Mouse (Mus musculus): Measurements from ENCODE around the gene Hoxc5.

Hoxc5 gene

DNA sequence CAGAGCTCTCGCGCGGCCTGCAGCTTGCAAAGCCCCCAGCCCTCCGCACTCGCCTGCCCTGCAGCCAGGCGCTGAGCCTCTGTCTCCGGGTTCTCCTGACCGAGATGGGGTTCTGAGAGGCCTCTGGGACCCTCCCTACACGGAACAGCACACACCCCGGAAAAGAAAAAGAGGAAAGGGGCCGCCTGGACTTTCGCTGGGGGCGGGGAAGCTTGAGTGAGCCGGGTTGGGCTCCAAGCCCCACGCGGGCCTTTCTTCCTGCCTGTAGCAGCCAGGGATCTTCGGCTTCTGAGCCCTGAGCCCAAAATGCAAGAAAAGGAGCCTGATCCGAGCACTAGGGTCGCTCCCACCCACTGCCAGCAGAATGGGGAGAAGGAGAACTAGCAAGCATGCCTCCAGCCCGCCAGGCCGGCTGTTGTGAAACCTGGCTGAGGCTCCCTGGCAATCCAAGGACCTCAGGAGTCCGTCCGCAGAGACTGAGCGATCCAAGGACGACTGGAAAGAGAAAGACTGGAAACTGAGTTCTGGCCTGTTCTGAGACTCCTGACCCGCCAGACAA lies 44.8 kb downstream of the Hoxc5 start:
- DNase-seq, result no peak

- no peak for DNase-seq
Observed at GRCm38 (mm10) chr15:103013238-103013984, 46.2 kb downstream of the Hoxc5 start.

DNA sequence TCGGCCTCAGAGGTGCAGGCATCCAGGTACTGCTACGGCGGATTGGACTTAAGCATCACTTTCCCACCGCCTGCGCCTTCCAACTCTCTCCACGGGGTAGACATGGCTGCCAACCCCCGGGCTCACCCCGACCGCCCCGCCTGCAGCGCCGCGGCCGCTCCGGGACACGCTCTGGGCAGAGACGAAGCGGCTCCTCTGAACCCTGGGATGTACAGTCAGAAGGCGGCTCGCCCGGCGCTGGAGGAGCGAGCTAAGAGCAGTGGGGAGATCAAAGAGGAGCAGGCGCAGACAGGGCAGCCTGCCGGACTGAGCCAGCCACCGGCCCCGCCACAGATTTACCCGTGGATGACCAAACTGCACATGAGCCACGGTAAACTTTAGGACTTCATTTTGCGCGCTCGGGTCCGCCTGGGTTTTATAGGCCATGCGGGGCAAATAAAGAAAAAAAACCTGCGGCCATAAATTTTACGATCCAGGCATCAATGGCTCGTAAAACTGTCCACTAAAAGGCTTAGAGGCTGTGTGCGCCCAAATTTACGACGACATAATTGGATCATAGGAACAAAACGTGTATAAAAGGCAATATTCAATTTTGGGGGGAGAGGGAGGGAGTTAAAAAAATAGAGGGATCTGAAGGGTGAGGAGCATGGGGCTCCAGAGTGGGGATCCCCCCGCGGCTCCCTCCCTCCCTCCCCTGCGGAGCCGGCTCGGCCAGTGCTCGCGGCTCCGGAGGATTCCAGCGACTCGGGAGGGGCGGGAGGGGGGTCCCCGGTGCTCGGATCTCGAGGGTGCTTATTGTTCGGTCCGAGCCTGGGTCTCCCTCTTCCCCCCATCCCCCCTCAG lies 47.1 kb downstream of the Hoxc5 start:
- DNase-seq, result peak in 1 of 2 experiments; percentile 44

- no peak for DNase-seq
Observed at GRCm38 (mm10) chr15:103015009-103015399, 47.8 kb downstream of the Hoxc5 start.

GRCm38 (mm10) chr15:103015406-103016166 lies 48.3 kb downstream of the Hoxc5 start:
- DNase-seq, result no peak

DNA sequence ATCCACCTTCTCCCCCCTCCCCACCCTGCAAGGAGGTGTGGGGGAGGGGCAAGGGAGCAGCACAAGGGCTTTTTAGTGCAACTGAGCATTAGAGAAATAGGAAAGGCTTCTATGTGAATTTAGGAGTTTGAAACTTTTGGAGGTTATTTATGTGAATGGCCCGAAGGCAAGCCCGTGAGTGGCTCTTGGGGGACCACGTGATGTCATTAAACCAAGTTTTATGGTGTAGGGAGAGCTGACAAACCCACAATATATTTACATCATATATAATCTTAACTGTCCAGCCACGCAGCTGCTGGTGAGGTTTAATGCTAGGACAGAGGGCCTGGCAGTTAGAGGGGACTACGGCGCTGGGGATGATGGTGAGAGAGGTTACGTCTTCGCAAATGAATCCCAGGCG lies 51.4 kb downstream of the Hoxc5 start, which contains the start of gene Hoxc4:
Hoxc4 (plus strand) TSS at position 299 of the 400 bp plus-strand sequence.
- no peak for DNase-seq

- no peak for DNase-seq
Observed at GRCm38 (mm10) chr15:103020899-103021418, 53.7 kb downstream of the Hoxc5 start.

GRCm38 (mm10) chr15:103021544-103021943 lies 54.3 kb downstream of the Hoxc5 start:
- DNase-seq, result no peak

- no peak for DNase-seq
Observed at GRCm38 (mm10) chr15:103024131-103024530, 56.9 kb downstream of the Hoxc5 start.

GRCm38 (mm10) chr15:103027266-103028235 lies 60.3 kb downstream of the Hoxc5 start:
- no peak for DNase-seq

DNA sequence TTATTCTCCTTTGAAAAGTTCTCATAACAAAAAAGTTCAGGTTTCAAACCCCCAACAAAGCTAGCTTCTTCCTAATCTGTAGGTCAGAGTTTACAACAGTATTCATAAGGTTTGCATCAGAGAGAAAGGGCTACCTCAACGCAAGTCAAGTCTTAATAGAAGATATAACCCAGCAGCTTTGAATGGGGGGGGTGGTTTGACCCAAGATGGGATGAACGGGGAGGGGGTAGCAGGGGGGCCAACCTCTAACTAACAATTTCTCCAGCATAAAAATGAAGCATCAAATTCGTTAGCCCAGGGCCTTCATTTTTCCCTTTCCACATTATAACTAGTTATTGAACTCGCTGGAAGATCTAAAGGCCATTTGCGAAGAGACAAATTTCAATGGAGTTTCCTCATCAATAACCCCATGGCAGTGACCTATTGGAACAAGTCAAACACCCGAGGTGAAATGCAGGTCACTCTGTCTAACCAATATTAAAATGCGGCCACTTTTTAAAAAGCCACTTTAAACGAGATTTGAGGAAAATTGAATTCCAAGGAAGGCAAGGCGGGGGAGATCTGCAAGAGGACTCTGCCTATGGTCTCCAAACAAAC lies 61.8 kb downstream of the Hoxc5 start:
- DNase-seq, result no peak

DNA sequence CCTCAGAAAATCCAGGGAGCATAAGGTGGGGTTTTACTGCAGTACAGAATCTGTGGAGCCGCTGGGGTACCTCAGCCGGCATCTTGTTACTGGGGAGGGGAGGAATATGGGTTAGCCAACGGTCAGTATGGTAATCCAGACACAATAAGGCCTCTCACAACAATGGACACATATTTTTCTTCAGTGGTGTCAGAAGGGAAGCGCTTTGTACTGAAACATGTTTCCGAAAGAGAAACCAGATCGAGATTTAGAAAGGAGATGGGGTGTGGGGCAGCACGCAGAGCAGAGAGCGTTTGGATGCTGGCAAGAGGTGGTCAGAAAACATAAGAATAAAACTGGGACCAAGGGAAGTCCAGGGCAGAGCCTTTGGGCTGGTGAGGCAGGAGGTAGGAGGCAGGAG lies 62.9 kb downstream of the Hoxc5 start:
- DNase-seq, result no peak

DNA sequence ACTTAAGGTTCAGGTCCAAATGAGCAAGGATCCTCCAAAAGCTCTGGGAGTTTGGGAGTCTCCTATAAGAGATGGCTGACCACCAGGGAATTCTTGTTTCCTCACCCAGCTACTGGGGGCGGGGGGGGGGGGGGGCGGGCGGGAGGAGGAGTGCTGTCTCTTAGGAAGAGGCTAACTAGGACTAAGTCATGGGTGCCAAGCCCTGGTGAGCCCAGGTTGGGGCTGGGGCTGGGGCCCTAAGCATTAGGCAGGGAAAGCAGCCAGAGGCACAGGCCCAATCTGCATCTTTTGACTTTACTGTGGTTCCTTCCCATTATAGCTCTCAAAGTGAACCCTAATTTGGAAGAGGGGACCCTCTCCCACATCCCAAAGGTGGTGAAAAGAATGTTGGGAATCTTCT lies 64.9 kb downstream of the Hoxc5 start:
- DNase-seq, result no peak

GRCm38 (mm10) chr15:103032646-103033575 lies 65.7 kb downstream of the Hoxc5 start:
- DNase-seq, result no peak

GRCm38 (mm10) chr15:103034043-103034806 lies 67.0 kb downstream of the Hoxc5 start:
- no peak for DNase-seq

- no peak for DNase-seq
Observed at GRCm38 (mm10) chr15:103034807-103035547, 67.7 kb downstream of the Hoxc5 start.

- DNase-seq, result no peak
Observed at GRCm38 (mm10) chr15:103035548-103035881, 68.3 kb downstream of the Hoxc5 start.

DNA sequence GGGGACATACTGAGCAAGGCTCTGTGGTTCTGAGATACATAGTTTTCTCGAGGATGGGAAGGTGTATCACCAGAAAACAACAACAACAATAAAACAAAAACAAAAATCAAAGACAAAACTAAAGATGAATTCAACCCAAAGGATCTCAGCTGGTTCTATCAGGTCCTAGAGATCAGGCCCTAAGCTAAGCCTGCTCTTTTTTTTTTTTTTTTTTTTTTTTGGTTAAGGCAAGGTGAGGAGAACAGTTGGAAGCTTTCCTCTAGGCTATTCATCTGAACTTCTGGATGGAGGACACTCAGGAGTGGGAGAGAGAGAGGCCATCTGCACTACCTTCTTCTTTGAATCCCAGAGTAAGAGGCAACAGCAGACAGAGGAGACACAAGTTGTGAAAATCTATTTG lies 70.3 kb downstream of the Hoxc5 start:
- DNase-seq, result no peak

All from kidney, adult 8-10 months (tissue).